Mouse (Mus musculus) layer of hippocampus, postnatal 36 days (tissue): Measurements from ENCODE around the gene Card10. TPM values are rescaled to one million over a fixed set of nuclear protein-coding genes. Genes with fewer than 3 reads are reported as not detected.

Source experiments
- DNase-seq, 2 experiments: peaks; one replicate each; pipeline ENCODE4 v3.0.0; 2022
- total RNA-seq, 2 experiments: library from RNA; stranded (reverse); gene quantifications; 2 replicates each; pipeline ENCODE4 v1.2.3; 2021

Card10 gene
- total RNA-seq, 2 experiments from 2014 or later, result 5.1 to 5.8 TPM

GRCm38 (mm10) chr15:78731830-78732229, 71.0 kb downstream of the Card10 start:
- DNase-seq, result no peak

- no peak for DNase-seq
Observed at GRCm38 (mm10) chr15:78730315-78731049, 72.4 kb downstream of the Card10 start.

GRCm38 (mm10) chr15:78726697-78727096, 76.1 kb downstream of the Card10 start:
- DNase-seq, result no peak

Other genes with a start within 250 kb of the Card10 start
- gene Rac2, start 230.3 kb downstream of the Card10 start, total RNA-seq, result 1 to 10 TPM; 2.0 to 2.7 TPM
- 10 to 100 TPM; 22.2 to 23.7 TPM for gene Cyth4, start 206.0 kb downstream of the Card10 start, total RNA-seq
- 100 to 1,000 TPM; 181 to 207 TPM for gene Elfn2, start 84.3 kb downstream of the Card10 start, total RNA-seq
- gene Mfng, start 29.6 kb downstream of the Card10 start, total RNA-seq, result 1 to 10 TPM; 5.4 to 6.2 TPM
- 10 to 100 TPM; 12.4 to 13.2 TPM for gene Cdc42ep1, start 39.6 kb upstream of the Card10 start, total RNA-seq
- gene Lgals2, start 52.5 kb upstream of the Card10 start, total RNA-seq, result not detected
- 10 to 100 TPM; 56.2 to 58.6 TPM for gene Gga1, start 74.1 kb upstream of the Card10 start, total RNA-seq
- under 1 TPM in 1 of 2 experiments, not detected in 1; 0.33 TPM for gene Gm49510, start 96.6 kb upstream of the Card10 start, total RNA-seq
- gene Sh3bp1, start 96.7 kb upstream of the Card10 start, total RNA-seq, result 10 to 100 TPM; 32.0 to 33.3 TPM
- 100 to 1,000 TPM; 171 to 176 TPM for gene Pdxp, start 110.9 kb upstream of the Card10 start, total RNA-seq
- gene Lgals1, start 123.7 kb upstream of the Card10 start, total RNA-seq, result 10 to 100 TPM; 18.2 to 19.2 TPM
- 10 to 100 TPM; 36.7 to 39.5 TPM for gene Nol12, start 131.9 kb upstream of the Card10 start, total RNA-seq
- 10 to 100 TPM in 1 of 2 experiments, 1 to 10 TPM in 1; 7.7 to 12.7 TPM for gene Triobp, start 144.7 kb upstream of the Card10 start, total RNA-seq
- gene H1f0, start 225.4 kb upstream of the Card10 start, total RNA-seq, result 10 to 100 TPM; 88.9 to 89.5 TPM
- not detected for gene Galr3, start 238.8 kb upstream of the Card10 start, total RNA-seq